Mouse (Mus musculus): Measurements from ENCODE around the gene Csmd2.
A peak's percentile ranks its signal among the peaks of the same experiment; 100 is the strongest.

Csmd2 gene

GRCm38 (mm10) chr4:127987784-127988455 lies at the start of gene Csmd2:
Gene Csmd2, plus strand, starts transcription at chr4:127987857.
- ATAC-seq (ENCODE audit: low TSS enrichment): peak; percentile 66

- no peak for ATAC-seq (ENCODE audit: low TSS enrichment)
Measured at GRCm38 (mm10) chr4:127947696-127948095, 40.0 kb upstream of the Csmd2 start.

- ATAC-seq (ENCODE audit: low TSS enrichment): no peak
Measured at GRCm38 (mm10) chr4:127953006-127953710, 34.5 kb upstream of the Csmd2 start.

- no peak for ATAC-seq (ENCODE audit: low TSS enrichment)
Measured at GRCm38 (mm10) chr4:127969101-127969500, 18.6 kb upstream of the Csmd2 start.

- no peak for ATAC-seq (ENCODE audit: low TSS enrichment)
Measured at GRCm38 (mm10) chr4:127970018-127970421, 17.6 kb upstream of the Csmd2 start.

GRCm38 (mm10) chr4:127970901-127971868 lies 16.5 kb upstream of the Csmd2 start, which contains the start of gene CK137956:
Gene CK137956, minus strand, starts transcription at chr4:127970951.
- ATAC-seq (ENCODE audit: low TSS enrichment): no peak

GRCm38 (mm10) chr4:127972976-127973375 lies 14.7 kb upstream of the Csmd2 start:
- no peak for ATAC-seq (ENCODE audit: low TSS enrichment)

GRCm38 (mm10) chr4:127981125-127981524 lies 6.5 kb upstream of the Csmd2 start:
- no peak for ATAC-seq (ENCODE audit: low TSS enrichment)

GRCm38 (mm10) chr4:127984426-127984825 lies 3.2 kb upstream of the Csmd2 start:
- ATAC-seq (ENCODE audit: low TSS enrichment): no peak

GRCm38 (mm10) chr4:127985874-127986273 lies 1.8 kb upstream of the Csmd2 start:
- ATAC-seq (ENCODE audit: low TSS enrichment): no peak

- peak; percentile 18; the same call in 1 of the 2 replicates for ATAC-seq (ENCODE audit: low TSS enrichment)
Measured at GRCm38 (mm10) chr4:127986491-127987075, 1.1 kb upstream of the Csmd2 start.

GRCm38 (mm10) chr4:127987270-127987669 lies 387 bp upstream of the Csmd2 start:
- ATAC-seq (ENCODE audit: low TSS enrichment): no peak

- ATAC-seq (ENCODE audit: low TSS enrichment): no peak
Measured at GRCm38 (mm10) chr4:127988526-127989180, 996 bp downstream of the Csmd2 start.

- peak; percentile 40; the same call in 1 of the 2 replicates for ATAC-seq (ENCODE audit: low TSS enrichment)
Measured at GRCm38 (mm10) chr4:127989347-127989995, 1.8 kb downstream of the Csmd2 start.

GRCm38 (mm10) chr4:127999281-127999680 lies 11.6 kb downstream of the Csmd2 start:
- ATAC-seq (ENCODE audit: low TSS enrichment): no peak

GRCm38 (mm10) chr4:128002638-128003101 lies 15.0 kb downstream of the Csmd2 start:
- ATAC-seq (ENCODE audit: low TSS enrichment): peak; percentile 81

GRCm38 (mm10) chr4:128004797-128005452 lies 17.3 kb downstream of the Csmd2 start:
- no peak for ATAC-seq (ENCODE audit: low TSS enrichment)

- 0 out of 2 replicates have a peak, but pooled peaks have one; percentile 28 for ATAC-seq (ENCODE audit: low TSS enrichment)
Measured at GRCm38 (mm10) chr4:128019465-128019864, 31.8 kb downstream of the Csmd2 start.

GRCm38 (mm10) chr4:128028294-128028693 lies 40.6 kb downstream of the Csmd2 start:
- ATAC-seq (ENCODE audit: low TSS enrichment): peak; percentile 73; the same call in 1 of the 2 replicates

- ATAC-seq (ENCODE audit: low TSS enrichment): no peak
Measured at GRCm38 (mm10) chr4:128041901-128042300, 54.2 kb downstream of the Csmd2 start.

Measured in frontal cortex, adult (tissue).